ENCODE assay signal across 8 mouse cellular contexts in the genomic region with DNA sequence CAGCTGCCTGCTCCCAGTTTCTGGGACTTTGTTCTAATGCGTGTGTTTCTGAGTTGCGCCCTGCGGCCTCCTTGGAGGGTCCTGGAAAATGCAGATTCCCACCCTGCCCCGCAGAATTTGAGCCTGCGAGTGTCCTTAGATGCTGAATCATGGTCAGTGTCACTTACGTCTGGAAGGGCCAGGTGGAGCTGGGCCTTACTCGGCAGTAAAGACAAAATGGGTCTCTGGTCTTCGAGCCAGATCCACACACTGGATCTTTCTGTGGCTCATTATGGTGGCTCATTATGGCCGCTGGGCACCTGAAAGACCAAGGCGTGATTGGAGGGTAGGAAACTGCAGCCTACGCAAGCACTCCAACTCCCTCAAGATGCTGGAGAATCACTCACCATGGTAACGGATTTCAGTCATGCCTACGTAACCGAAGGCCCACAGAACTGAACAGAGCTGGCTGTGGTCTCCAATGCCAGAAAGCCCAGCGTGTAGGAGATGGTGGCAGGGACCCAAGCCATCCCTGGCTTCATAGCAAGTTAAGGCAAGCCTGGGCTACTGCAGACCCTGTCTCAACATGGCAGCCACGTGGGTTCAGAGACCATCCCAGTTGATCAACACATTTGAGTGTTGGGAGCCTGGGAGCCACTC. TPM values are rescaled to one million over a fixed set of nuclear protein-coding genes. Genes with fewer than 3 reads are reported as not detected.
DNase-seq lines count a peak whose midpoint lies in the region; ATAC-seq lines count a peak whose summit lies in the region.

No protein-coding gene starts in this region.

- peak overlapping the region; percentile 91 for H3K27ac ChIP-seq in heart, embryonic 10.5 days
- no peak overlapping the region for H3K27ac ChIP-seq in hindbrain, embryonic 11.5 days (ENCODE audit: low read depth, low read length)
- no peak overlapping the region for H3K27ac ChIP-seq in limb, embryonic 12.5 days
- no peak overlapping the region for H3K27ac ChIP-seq in neural tube, embryonic 15.5 days (replicated peaks)

- H3K4me2 ChIP-seq in hindbrain, embryonic 11.5 days (replicated peaks; ENCODE audit: low read depth, low read length), result peak overlapping the region; percentile 89
- H3K4me2 ChIP-seq in limb, embryonic 12.5 days, result peak overlapping the region; percentile 93
- peak overlapping the region; percentile 90 for H3K4me2 ChIP-seq in neural tube, embryonic 15.5 days

- intact Hi-C loops in heart, postnatal 14 days (cut with DNase I), result no loop called here

- H3K36me3 ChIP-seq in heart, embryonic 10.5 days, result peaks cover 35% of the 10 kb centered on the region
- H3K36me3 ChIP-seq in hindbrain, embryonic 11.5 days (ENCODE audit: control insufficient read depth, insufficient read depth, low read length), result no peaks in the 10 kb centered on the region
- H3K36me3 ChIP-seq in limb, embryonic 12.5 days, result peaks cover 21% of the 10 kb centered on the region
- H3K36me3 ChIP-seq in neural tube, embryonic 15.5 days, result peaks cover 39% of the 10 kb centered on the region

- peak overlapping the region; percentile 60; the same call in 1 of the 2 replicates for H3K9ac ChIP-seq in hindbrain, embryonic 11.5 days (ENCODE audit: low read depth, low read length)
- peak overlapping the region; percentile 72; the same call in 1 of the 2 replicates for H3K9ac ChIP-seq in limb, embryonic 12.5 days (replicated peaks)
- peak overlapping the region; percentile 77 for H3K9ac ChIP-seq in neural tube, embryonic 15.5 days (replicated peaks)

- H3K27me3 ChIP-seq in heart, embryonic 10.5 days (ENCODE audit: insufficient read depth, poor library complexity, severe bottlenecking), result no peaks in the 10 kb centered on the region
- H3K27me3 ChIP-seq in hindbrain, embryonic 11.5 days (ENCODE audit: control insufficient read depth, insufficient read depth, low read length), result no peaks in the 10 kb centered on the region
- no peaks in the 10 kb centered on the region for H3K27me3 ChIP-seq in limb, embryonic 12.5 days
- no peaks in the 10 kb centered on the region for H3K27me3 ChIP-seq in neural tube, embryonic 15.5 days (replicated peaks)

- no peak for DNase-seq in heart, embryonic 10.5 days (ENCODE audit: low spot score)
- no peak for DNase-seq in heart, postnatal 14 days
- peak; percentile 58 to 67 for DNase-seq in cerebellum, postnatal 14 days
- no peak for DNase-seq in hindbrain, embryonic 11.5 days (ENCODE audit: low spot score)
- DNase-seq in urinary bladder, postnatal 36 days (ENCODE audit: low spot score in 2 of 2), result no peak

- 89% methylated on average over 16 of the region's 16 CpGs for WGBS in heart, embryonic 10.5 days
- WGBS in hindbrain, embryonic 11.5 days, result 81% methylated on average over 16 of the region's 16 CpGs
- WGBS in limb, embryonic 12.5 days, result 82% methylated on average over 16 of the region's 16 CpGs
- WGBS in neural tube, embryonic 15.5 days, result 69% methylated on average over 16 of the region's 16 CpGs

- no peak; the same call in 1 of the 2 replicates for ATAC-seq in hindbrain, embryonic 11.5 days (ENCODE audit: low FRiP score)
- ATAC-seq in limb, embryonic 12.5 days (ENCODE audit: insufficient number of reproducible peaks, insufficient read depth, low FRiP score, low TSS enrichment, low read depth), result no peak
- ATAC-seq in neural tube, embryonic 15.5 days (ENCODE audit: low FRiP score), result no peak
- no peak for ATAC-seq in erythroid progenitor cell, adult 5-6 weeks (replicated peaks; ENCODE audit: low FRiP score, poor library complexity, severe bottlenecking)

- H3K9me3 ChIP-seq in heart, embryonic 10.5 days, result no peaks in the 10 kb centered on the region
- H3K9me3 ChIP-seq in hindbrain, embryonic 11.5 days (ENCODE audit: control insufficient read depth, low read length), result no peaks in the 10 kb centered on the region
- H3K9me3 ChIP-seq in limb, embryonic 12.5 days, result no peaks in the 10 kb centered on the region
- H3K9me3 ChIP-seq in neural tube, embryonic 15.5 days (replicated peaks), result no peaks in the 10 kb centered on the region

- H3K4me3 ChIP-seq in heart, embryonic 10.5 days, result peak overlapping the region; percentile 83
- peak overlapping the region; percentile 57 for H3K4me3 ChIP-seq in hindbrain, embryonic 11.5 days (ENCODE audit: low read depth, low read length)
- H3K4me3 ChIP-seq in limb, embryonic 12.5 days (replicated peaks), result peak overlapping the region; percentile 66
- H3K4me3 ChIP-seq in neural tube, embryonic 15.5 days (replicated peaks), result peak overlapping the region; percentile 74

- H3K4me1 ChIP-seq in heart, embryonic 10.5 days, result peaks cover 44% of the 10 kb centered on the region
- H3K4me1 ChIP-seq in hindbrain, embryonic 11.5 days (replicated peaks; ENCODE audit: control insufficient read depth, insufficient read depth, low read length), result peaks cover 8% of the 10 kb centered on the region; the same call in 1 of the 2 replicates
- peaks cover 15% of the 10 kb centered on the region for H3K4me1 ChIP-seq in limb, embryonic 12.5 days (replicated peaks)
- H3K4me1 ChIP-seq in neural tube, embryonic 15.5 days, result peaks cover 46% of the 10 kb centered on the region

RNA-seq across cellular contexts. Expression of a gene that starts 1.0 kb away (rescaled TPM):
- 57.3 and 97.3 TPM in 2 replicates for polyA plus RNA-seq in heart, embryonic 10.5 days (2016; fragmentation: Nextera tagmentation; extraction: Ambion mirVana)
- total RNA-seq in heart, postnatal 14 days (2021), result 10 to 100 TPM; 53.1 to 56.0 TPM
- polyA plus RNA-seq in hindbrain, embryonic 11.5 days (2014; fragmentation: Nextera tagmentation; extraction: Ambion mirVana), result 12.6 and 15.3 TPM in 2 replicates
- polyA plus RNA-seq in limb, embryonic 12.5 days (2016; fragmentation: Nextera tagmentation; extraction: Ambion mirVana), result 39.4 and 43.4 TPM in 2 replicates
- polyA plus RNA-seq in neural tube, embryonic 15.5 days (2015; fragmentation: Nextera tagmentation; extraction: Ambion mirVana), result 102 and 105 TPM in 2 replicates
- total RNA-seq in erythroid progenitor cell, adult 5-6 weeks (2015; ENCODE audit: low replicate concordance), result 4.2 and 8.6 TPM in 2 replicates
- 5.6 and 17.9 TPM in 2 replicates for total RNA-seq in erythroid progenitor cell, adult 5-6 weeks (2017; ENCODE audit: low replicate concordance)

RNA-seq across cellular contexts. Expression of a gene that starts 31.2 kb away (rescaled TPM):
- polyA plus RNA-seq in heart, embryonic 10.5 days (2016; fragmentation: Nextera tagmentation; extraction: Ambion mirVana), result 366 and 405 TPM in 2 replicates
- 10 to 100 TPM; 64.9 to 74.5 TPM for total RNA-seq in heart, postnatal 14 days (2021)
- polyA plus RNA-seq in hindbrain, embryonic 11.5 days (2014; fragmentation: Nextera tagmentation; extraction: Ambion mirVana), result 378 and 385 TPM in 2 replicates
- 390 and 396 TPM in 2 replicates for polyA plus RNA-seq in limb, embryonic 12.5 days (2016; fragmentation: Nextera tagmentation; extraction: Ambion mirVana)
- 241 and 279 TPM in 2 replicates for polyA plus RNA-seq in neural tube, embryonic 15.5 days (2015; fragmentation: Nextera tagmentation; extraction: Ambion mirVana)
- 107 and 136 TPM in 2 replicates for total RNA-seq in erythroid progenitor cell, adult 5-6 weeks (2015; ENCODE audit: low replicate concordance)
- total RNA-seq in erythroid progenitor cell, adult 5-6 weeks (2017; ENCODE audit: low replicate concordance), result 107 and 108 TPM in 2 replicates

RNA-seq across cellular contexts. Expression of a gene that starts 38.9 kb away (rescaled TPM):
- polyA plus RNA-seq in heart, embryonic 10.5 days (2016; fragmentation: Nextera tagmentation; extraction: Ambion mirVana), result 0.24 and 0.48 TPM in 2 replicates
- total RNA-seq in heart, postnatal 14 days (2021), result under 1 TPM; 0.14 to 0.15 TPM
- not detected in 2 replicates for polyA plus RNA-seq in hindbrain, embryonic 11.5 days (2014; fragmentation: Nextera tagmentation; extraction: Ambion mirVana)
- polyA plus RNA-seq in limb, embryonic 12.5 days (2016; fragmentation: Nextera tagmentation; extraction: Ambion mirVana), result 0.27 and 0.56 TPM in 2 replicates
- 0.33 and 0.69 TPM in 2 replicates for polyA plus RNA-seq in neural tube, embryonic 15.5 days (2015; fragmentation: Nextera tagmentation; extraction: Ambion mirVana)
- total RNA-seq in erythroid progenitor cell, adult 5-6 weeks (2015; ENCODE audit: low replicate concordance), result not detected in 2 replicates
- not detected in 2 replicates for total RNA-seq in erythroid progenitor cell, adult 5-6 weeks (2017; ENCODE audit: low replicate concordance)

RNA-seq across cellular contexts. Expression of a gene that starts 40.3 kb away (rescaled TPM):
- 4.6 and 9.3 TPM in 2 replicates for polyA plus RNA-seq in heart, embryonic 10.5 days (2016; fragmentation: Nextera tagmentation; extraction: Ambion mirVana)
- under 1 TPM; 0.15 to 0.31 TPM for total RNA-seq in heart, postnatal 14 days (2021)
- 16.5 and 19.3 TPM in 2 replicates for polyA plus RNA-seq in hindbrain, embryonic 11.5 days (2014; fragmentation: Nextera tagmentation; extraction: Ambion mirVana)
- 8.7 and 8.8 TPM in 2 replicates for polyA plus RNA-seq in limb, embryonic 12.5 days (2016; fragmentation: Nextera tagmentation; extraction: Ambion mirVana)
- 12.6 and 13.2 TPM in 2 replicates for polyA plus RNA-seq in neural tube, embryonic 15.5 days (2015; fragmentation: Nextera tagmentation; extraction: Ambion mirVana)
- total RNA-seq in erythroid progenitor cell, adult 5-6 weeks (2015; ENCODE audit: low replicate concordance), result not detected in 2 replicates
- total RNA-seq in erythroid progenitor cell, adult 5-6 weeks (2017; ENCODE audit: low replicate concordance), result 0.13 and 1.9 TPM in 2 replicates

RNA-seq across cellular contexts. Expression of a gene that starts 40.4 kb away (rescaled TPM):
- polyA plus RNA-seq in heart, embryonic 10.5 days (2016; fragmentation: Nextera tagmentation; extraction: Ambion mirVana), result 7.4 and 8.6 TPM in 2 replicates
- total RNA-seq in heart, postnatal 14 days (2021), result 10 to 100 TPM; 68.5 to 68.7 TPM
- polyA plus RNA-seq in hindbrain, embryonic 11.5 days (2014; fragmentation: Nextera tagmentation; extraction: Ambion mirVana), result 16.9 and 20.7 TPM in 2 replicates
- 17.4 and 22.2 TPM in 2 replicates for polyA plus RNA-seq in limb, embryonic 12.5 days (2016; fragmentation: Nextera tagmentation; extraction: Ambion mirVana)
- 43.9 and 47.4 TPM in 2 replicates for polyA plus RNA-seq in neural tube, embryonic 15.5 days (2015; fragmentation: Nextera tagmentation; extraction: Ambion mirVana)
- total RNA-seq in erythroid progenitor cell, adult 5-6 weeks (2015; ENCODE audit: low replicate concordance), result 0.84 and 1.1 TPM in 2 replicates
- 0.26 TPM in 1 of 2 replicates, not detected in the other for total RNA-seq in erythroid progenitor cell, adult 5-6 weeks (2017; ENCODE audit: low replicate concordance)

Comparison
In these comparisons a context has a peak if more than half of its experiments do, and no peak if none do; other contexts are left out.
1. DNase-seq: peak in cerebellum, postnatal 14 days (2 of 2); none in heart, embryonic 10.5 days (single experiment), heart, postnatal 14 days (0 of 2), hindbrain, embryonic 11.5 days (single experiment) and urinary bladder, postnatal 36 days (0 of 2).
2. Peak in every context shown above with its lines, with median percentiles within 50 percentile points of each other: H3K4me3 ChIP-seq, H3K4me2 ChIP-seq and H3K9ac ChIP-seq.